Mouse (Mus musculus) embryonic stem cell, embryonic (primary cell): ENCODE data around the gene Ifi202b.
"Not testable (repeated sequence)": the region's sequence is repeated elsewhere in the genome, so short reads cannot be mapped to it uniquely, and the experiment has no call there.

Experiments
- CTCF ChIA-PET, 4 experiments: fragments of 300-600 bp in 2 of 4; fragments of 350-600 bp in 2 of 4; sonication (Branson Sonifier 250); formaldehyde crosslinking; loops; one replicate each; lab custom pipeline; 2022; ENCODE audit warnings: inconsistent platforms in 2 of 4; lab: Charles Lee
- POLR2A ChIA-PET, 4 experiments: fragments of 300-600 bp in 2 of 4; fragments of 350-600 bp in 2 of 4; sonication (Branson Sonifier 250); formaldehyde crosslinking; loops; one replicate each; lab custom pipeline; 2022; ENCODE audit warnings: antibody characterized with exemption in 4 of 4, inconsistent platforms in 1 of 4; lab: Charles Lee

Ifi202b gene

DNA sequence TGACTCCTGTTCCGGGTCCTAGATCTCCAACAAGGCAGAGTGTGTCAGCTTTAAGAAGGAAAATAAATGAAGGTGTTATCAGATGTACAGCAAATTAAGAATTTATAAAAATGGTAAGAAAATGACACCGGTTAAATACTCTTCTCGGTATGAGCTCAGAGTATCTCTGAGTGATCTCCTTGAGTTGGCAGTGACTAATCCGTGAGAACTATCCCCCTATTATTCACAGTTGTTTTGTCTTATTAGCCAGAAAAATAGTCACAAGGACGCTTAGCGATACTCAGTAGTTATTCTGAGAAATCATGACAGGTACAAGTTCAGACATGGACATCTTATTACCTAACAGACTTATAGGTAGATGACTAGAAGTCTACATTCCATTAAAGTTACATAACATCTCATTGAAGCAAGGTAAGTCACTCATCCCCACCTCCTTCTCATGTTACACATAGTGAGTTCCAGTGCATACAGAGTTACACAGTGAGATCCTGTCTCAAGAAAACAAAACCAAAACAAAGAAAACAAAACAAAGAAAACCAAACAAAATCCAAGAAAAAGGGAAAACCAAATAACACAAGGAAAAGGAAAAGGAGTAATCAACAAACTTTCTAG is at the start of gene Ifi202b:
Ifi202b (minus strand) TSS at position 51 of the 612 bp plus-strand sequence.
- CTCF ChIA-PET, POLR2A ChIA-PET: not testable (repeated sequence)

DNA sequence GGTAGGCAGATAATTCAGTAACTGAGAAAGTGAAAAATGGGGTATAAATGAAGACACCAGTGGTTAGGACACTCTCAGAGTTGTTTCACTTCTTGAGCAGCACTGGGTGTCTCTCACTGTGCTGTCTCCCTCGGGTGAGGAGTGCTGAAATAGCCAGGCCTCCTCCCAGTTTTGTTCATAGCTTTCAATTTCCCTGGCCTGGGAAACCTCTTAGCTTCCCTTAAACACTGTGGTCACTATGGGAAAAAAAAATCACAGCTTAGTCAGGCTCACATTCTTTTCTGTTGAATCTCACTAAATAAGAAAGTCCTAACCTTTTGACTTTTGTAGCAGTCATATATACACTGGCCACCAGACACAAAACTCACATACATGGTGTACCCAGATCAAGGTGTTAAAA is 49.2 kb upstream of the Ifi202b start, which contains the start of gene Ifi205:
Ifi205 (minus strand) TSS at position 113 of the 400 bp plus-strand sequence.
- ChIA-PET CTCF (no interaction called here), POLR2A (no interaction called here)

DNA sequence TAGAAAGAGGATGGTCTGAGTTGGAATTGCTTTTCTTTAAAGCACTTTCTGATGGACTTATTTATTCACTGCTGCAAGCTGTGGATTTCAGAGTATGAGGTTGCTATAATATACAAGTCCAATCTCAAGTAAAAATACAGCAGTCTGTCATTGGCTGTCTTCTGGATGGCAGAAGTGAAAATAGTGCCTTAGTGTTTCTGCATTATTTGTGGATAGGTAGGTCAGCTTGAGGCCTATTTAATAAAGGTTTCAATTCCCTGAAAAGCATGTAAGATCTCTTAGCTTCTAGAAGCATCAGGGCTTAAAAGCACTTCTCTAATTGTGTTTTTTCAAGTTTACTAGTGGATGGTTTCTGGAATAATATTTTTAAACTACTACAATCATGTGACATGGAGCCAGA is 24.5 kb upstream of the Ifi202b start:
- CTCF ChIA-PET, POLR2A ChIA-PET: not testable (repeated sequence)

DNA sequence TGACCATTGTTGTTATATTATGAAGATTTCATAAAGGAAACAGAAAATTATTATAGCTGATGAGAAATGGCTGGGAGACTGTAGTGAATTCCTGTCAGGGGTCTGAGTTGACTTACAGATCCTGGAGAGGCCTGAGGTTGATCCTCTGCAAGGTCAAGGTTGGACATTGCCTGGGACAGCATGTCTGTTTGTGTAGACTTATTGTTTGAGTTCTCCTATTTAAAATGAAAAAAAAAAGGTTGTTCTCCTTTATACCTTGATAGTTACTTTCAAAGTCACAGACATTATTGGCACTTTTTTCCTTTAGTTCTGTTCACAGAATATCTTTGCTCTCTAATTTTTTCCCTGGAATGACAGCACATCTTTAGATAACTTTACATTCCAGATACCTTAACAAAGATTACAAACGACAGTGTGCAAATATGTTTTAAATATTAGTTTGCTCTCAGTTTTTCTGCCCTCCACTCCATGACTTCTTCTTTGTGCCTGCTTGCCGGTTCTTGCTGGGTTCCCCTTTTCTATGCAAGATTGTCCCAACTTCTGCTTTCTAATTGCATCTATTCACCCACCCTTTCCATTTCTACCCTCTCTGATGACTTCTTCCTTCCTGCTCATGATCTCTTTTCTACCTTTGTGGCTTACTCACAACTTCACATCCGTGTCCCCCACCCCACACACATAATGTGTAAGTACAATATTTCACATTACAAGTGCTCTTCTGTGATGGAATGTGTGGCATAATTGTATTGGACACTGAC is 22.0 kb upstream of the Ifi202b start:
- CTCF ChIA-PET, POLR2A ChIA-PET: not testable (repeated sequence)

DNA sequence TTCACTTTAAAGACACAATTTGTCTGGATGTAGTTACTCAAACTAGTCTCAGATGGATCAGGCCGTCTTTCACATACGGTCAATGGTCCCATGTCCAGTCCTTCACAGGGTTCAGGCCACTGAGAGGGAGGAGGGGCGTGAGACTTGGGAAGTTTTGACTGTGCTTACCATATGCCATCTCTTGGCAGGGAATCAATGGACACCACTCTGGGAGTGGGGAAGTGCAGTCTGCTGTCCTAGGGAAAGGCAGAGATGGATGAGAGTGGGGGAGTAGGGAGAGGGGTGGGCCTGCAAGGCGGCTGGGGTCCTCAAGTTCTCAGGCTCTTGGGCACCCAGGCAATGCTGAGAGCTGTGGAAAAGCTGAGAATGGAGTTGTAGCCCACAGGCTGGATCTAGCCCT is 12.5 kb upstream of the Ifi202b start:
- CTCF ChIA-PET, result no interaction called here
- POLR2A ChIA-PET, result no interaction called here

DNA sequence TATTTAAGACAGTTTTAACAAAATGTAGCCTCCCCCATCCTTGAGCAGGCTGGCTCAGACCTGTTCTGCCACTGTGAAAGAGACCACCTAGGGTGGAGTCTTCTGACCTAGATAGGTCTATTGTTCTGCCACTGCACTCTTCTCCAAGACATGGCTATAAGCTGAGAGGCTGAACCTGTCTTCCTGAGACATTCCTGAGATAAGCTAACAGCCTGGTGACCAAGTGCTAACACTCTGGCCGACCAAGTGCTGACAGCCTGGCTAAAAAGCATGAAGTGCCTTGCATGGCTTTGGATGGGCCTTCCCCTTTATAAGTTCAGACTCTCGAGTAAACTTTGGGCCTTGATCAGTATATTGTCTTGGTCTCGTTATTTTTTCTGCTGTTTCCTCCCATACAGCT is 1.5 kb downstream of the Ifi202b start:
- POLR2A ChIA-PET, CTCF ChIA-PET: not testable (repeated sequence)

DNA sequence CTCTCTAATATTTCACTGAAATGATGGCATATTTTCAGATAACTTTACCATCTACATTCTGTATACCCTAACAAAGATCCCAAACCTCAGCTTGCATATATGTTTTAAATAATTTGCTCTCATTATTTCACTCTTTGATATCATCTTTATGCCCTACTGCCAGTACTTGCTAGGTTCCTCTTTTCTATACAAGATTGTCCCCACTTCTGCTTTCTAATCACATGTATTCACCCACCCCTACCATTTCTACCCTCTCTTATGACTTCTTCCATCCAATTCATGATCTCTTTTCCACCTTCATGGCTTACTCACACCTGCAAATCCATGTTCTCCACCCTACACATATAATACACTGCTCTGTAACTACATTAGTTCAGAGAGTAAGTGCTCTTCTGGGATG is 4.9 kb downstream of the Ifi202b start:
- CTCF ChIA-PET, result no interaction called here

DNA sequence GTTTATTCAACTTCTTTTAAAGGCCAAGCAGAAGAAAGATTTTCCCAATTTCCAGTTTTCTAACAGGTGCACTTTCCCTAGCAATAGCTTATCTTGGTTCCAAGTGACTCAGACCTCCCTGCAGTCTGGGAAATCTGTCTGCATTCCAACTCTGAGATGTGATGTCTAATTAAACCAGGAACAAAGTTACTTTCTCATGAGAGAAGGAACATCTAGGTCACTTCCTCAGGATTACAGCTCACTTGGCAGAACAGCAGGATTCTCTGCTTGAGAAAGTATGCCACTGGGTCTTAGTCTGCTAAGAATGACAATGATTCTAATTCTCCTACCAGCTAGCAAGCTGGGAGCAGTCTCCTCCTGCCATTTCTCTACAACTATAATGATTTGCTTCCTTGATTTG is 9.4 kb downstream of the Ifi202b start:
- CTCF ChIA-PET, result no interaction called here
- POLR2A ChIA-PET, result no interaction called here

More for the DNA sequence above, 4.9 kb downstream of the Ifi202b start:
- POLR2A ChIA-PET, result no interaction called here

DNA sequence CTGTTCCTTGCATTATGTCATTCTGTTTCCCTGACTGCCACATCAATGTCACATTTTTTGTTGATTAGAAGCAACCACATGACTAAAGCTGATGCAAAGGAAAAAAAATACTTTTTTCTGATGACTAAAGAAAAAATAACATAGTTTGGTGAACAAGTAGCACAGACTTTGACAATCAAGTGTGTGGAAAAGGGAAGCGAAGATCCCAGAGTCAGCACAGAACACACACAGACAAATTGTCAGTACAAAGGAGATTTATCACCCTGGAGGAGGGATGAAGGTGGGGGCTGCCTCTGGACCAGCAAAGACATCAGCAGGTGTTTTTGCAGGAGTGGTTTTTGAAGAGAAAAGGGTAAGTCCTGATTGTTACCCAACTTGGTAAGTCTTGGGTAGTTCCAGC is 21.1 kb downstream of the Ifi202b start:
- POLR2A ChIA-PET, CTCF ChIA-PET: not testable (repeated sequence)

DNA sequence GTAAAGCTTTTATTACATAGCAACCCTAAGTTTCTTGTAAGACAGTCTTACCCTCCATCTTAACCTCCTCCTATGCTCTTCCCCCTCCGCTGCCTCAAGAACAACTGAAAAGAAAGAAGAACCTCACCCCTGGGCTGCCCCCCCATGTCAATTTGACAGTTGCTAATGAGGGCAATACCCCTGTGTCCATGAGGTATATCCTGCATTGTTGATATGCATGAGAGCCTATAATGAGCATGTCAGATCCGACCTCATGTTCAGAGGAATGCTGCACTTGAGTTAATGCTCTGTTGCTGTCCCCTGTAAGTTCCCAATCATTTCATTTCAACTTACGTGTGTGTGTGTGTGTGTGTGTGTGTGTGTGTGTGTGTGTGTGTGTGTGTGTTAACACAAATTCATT is 22.5 kb downstream of the Ifi202b start:
- POLR2A ChIA-PET, CTCF ChIA-PET: not testable (repeated sequence)

DNA sequence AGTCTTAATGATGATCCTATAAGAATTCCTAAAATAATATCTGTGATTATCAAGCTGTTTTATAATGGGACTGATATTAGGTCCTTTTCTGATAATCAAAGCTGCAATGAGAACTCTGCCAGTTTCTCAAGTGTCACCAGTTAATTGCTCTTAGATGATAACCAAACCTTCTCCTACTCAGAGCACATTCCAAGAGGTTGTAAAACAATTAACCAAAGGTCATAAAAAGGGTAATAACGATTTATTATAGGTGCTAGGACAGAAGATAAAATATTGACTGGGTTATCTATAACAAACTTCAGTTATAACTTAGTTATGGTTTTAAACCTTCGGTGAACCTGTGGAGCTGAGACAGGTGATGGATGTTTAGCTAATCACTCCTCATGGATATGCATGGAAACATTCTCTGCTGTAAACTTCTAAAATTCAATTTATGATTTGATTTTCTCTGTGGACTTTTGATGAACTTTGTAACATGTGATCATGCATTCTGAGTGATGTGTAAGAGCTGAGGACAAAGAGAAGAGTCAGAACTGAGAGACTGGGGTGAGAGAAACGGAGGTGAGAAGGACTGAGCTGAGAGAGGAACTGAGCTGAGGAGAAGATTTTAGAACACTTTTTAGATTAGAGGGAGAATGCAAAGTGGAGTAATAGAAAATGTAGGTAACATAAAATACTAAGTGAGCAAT is 26.6 kb downstream of the Ifi202b start:
- POLR2A ChIA-PET, CTCF ChIA-PET: not testable (repeated sequence)

DNA sequence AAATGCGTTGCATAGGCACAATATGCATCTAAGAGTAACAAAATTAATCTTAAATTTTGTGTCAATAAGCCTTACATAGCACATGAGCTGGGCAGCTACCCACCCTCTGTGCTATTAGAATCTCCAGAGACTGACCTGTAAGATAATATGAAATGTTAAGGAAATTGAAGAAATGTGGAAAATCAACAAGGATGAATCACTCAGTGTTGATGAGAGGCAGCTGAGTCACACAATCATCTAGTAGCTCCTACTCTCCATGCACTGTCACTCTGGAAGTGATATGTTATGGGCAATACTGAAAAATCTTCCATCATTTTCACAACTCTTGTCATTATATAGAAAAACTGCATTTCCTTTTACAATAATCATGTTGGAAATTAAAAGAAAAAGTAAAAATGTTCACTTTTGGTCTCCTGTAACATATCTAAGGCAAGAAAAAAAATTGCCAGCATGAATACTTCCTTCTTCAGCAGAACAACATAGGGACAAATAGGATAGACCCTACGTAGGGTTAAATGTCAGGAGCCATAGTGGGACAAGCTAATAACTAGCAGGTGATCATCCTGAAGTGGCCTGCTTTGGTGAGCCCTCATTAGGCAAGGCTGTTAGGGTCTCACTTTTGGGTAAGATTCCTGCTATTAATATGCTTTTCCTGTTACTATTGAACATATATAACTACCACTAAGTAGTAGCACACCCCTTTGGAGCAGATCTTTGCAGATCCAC is 27.3 kb downstream of the Ifi202b start:
- ChIA-PET CTCF (no interaction called here), POLR2A (no interaction called here)

DNA sequence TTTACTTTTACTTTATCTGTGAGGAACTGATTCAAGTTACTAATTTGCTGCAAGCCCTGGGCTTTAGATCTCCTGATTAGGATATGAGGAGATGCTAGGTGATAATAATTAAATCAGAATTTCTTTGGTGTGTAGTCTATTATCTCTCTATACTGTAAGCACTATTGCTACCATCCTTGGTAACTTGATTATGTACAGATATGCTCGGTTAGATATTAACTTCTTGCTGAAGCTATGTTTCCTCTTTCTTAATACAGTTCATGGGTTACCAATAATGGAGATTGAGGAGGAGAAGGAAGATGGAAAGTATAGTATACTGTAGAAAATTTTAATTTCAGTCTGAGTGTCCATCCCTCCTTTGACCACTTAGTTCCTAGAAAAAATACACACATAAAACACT is 29.0 kb downstream of the Ifi202b start:
- ChIA-PET POLR2A (no interaction called here), CTCF (no interaction called here)

DNA sequence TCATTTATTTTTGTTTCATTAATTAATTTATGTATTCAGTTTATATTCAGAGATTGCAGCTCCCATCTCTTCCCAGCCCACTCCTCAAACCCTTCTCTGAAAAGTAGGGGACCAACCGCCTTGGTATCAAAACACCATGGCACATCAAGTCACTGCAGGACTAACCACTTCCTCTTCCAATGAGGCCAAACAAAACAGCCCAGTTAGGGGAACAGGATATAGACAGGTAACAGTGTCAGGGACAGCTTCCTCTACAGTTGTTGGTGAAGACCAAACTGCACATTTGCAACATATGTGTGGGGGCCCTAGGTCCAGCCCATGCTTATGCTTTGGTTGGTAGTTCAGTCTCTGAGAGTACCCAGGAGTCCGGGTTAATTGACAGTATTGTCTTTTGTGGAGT is 33.5 kb downstream of the Ifi202b start:
- ChIA-PET POLR2A (interaction anchor here in 1 of 4 experiments (1.1 kb wide), 1 partner anchor 139 kb away, joined by 4 read pairs; no protein-coding TSS in a partner anchor), CTCF (interaction anchor here in 1 of 4 experiments (0.6 kb wide), 1 partner anchor 110 kb away, joined by 3 read pairs; no protein-coding TSS in a partner anchor)

DNA sequence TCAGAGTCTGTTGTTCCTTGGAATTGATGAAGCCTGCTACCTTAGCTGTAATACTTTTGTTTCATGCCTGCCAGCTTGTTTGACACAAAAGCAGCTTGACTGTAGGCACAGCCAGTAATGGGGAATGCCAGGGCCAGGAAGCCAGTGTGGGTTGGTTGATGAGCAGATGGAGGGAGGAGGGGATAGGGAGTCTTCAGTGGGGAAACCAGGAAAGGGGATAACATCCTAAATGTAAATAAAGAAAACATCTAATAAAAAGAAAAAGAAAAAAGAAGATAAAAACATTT is 39.8 kb downstream of the Ifi202b start:
- CTCF ChIA-PET, result interaction anchor here in 1 of 4 experiments (0.6 kb wide), 1 partner anchor 140 kb away, joined by 3 read pairs; no protein-coding TSS in a partner anchor
- POLR2A ChIA-PET, result not testable (repeated sequence)

DNA sequence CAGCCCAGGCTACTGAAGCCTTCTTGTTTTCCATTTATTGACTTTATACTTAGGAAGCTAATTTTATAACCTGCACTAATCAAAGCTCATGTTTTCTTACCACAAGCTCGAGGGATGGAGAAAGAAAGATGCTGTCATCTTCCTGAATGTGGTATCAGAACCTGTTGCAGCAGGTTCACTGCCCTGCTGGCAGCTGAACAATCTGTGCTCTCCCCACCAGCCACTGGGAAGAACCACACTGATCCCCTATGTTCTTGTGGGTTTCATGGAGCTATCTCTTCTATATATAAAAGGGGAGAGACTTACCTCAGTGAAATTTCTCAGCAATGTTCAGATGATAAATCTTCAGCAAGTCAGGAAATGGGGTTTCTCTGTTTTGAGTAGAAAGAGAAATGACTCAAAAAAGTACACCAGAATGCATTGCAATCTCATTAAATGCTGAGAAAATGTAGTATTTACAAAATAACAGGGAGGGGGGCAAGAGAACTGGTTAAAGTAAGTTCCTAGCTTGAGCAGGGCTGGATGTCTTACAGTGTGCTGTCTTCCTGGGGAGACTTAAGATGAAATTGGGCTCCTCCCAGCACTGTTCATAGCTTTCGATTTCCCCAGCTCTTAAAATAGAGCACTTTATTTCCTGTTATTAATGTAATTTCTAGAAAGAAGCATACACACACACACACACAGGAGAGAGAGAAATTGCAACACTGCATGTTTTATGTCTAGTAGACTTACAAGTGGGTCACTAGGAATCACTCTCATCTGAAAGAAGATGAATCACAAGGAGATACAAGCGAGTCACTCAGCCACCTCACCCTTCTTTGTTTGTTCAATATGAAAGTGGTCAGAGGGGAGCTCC is 40.4 kb downstream of the Ifi202b start, which contains the start of the genes Mndal and Ifi203:
Mndal (minus strand) TSS at position 568 of the 856 bp plus-strand sequence.
Ifi203 (minus strand) TSS at position 749 of the 856 bp plus-strand sequence.
- CTCF ChIA-PET, result interaction anchor here in 1 of 4 experiments (0.6 kb wide), 1 partner anchor 140 kb away, joined by 3 read pairs; no protein-coding TSS in a partner anchor

DNA sequence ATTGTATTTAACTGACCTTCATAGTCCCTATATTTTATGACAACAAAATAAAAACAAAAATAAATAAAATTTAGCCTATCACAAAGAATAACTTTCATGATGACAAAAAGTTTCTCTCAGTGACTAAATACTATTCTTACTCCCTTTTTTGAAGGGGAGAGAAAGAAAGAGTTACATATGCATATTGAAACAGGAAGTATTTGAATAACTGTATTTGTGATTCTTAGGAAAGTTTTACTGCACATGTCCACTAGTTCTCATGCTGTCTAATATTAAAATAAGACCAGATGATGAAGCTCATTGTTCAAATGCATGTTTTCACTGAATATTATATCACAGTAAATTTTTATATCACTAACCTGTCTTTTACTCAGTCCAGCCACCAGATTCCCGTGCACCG is 41.0 kb downstream of the Ifi202b start:
- POLR2A ChIA-PET, CTCF ChIA-PET: not testable (repeated sequence)

More for the DNA sequence above, 40.4 kb downstream of the Ifi202b start, which contains the start of the genes Mndal and Ifi203:
- POLR2A ChIA-PET, result interaction anchor here in 1 of 4 experiments (0.6 kb wide), 1 partner anchor 62 kb away, joined by 3 read pairs; no protein-coding TSS in a partner anchor

DNA sequence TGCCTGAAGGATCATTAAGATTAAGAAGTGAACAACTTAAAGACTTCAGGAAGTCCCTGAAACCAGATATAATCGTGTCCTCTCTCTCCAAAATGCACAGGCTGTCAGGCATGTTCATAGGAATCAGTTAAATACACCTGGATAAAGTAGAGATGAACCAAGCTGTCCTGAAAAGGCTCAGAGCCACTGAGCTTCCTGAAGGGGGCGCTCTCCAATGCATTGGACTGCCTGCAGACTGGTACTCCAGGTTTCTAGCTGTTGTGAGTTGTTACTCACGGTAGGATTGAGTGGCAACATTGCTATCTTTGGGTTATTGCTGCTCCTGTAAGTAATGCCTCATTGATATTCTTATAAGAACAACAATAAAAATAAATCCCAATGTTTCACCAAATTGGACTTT is 63.3 kb downstream of the Ifi202b start:
- POLR2A ChIA-PET, CTCF ChIA-PET: not testable (repeated sequence)
